Mouse (Mus musculus): Measurements from ENCODE around the gene Tmem110. TPM values are rescaled to one million over a fixed set of nuclear protein-coding genes. Genes with fewer than 3 reads are reported as not detected.
A peak's percentile ranks its signal among the peaks of the same experiment; 100 is the strongest.

The Tmem110 gene
- total and polyA plus RNA-seq, 2 experiments from 2014 or later: 12.8 to 14.6 TPM

- no peak overlapping the region for H3K4me3 ChIP-seq (ENCODE audit: low read length)
- DNase-seq (ENCODE audit: low spot score) (peak; percentile 57), ATAC-seq (peak; percentile 49; the same call in 1 of the 2 replicates)
- H3K9ac ChIP-seq (replicated peaks; ENCODE audit: low read length): no peak overlapping the region
- TF ChIP-seq CTCF (IDR thresholded peaks at IDR 0.05; ENCODE audit: low read depth): peak; percentile 49
- no peaks in the 10 kb centered on the region for H3K36me3 ChIP-seq (ENCODE audit: insufficient read depth, low read length)
- no peaks in the 10 kb centered on the region for H3K9me3 ChIP-seq (ENCODE audit: low read length)
- WGBS: 18% methylated on average over 8 of the region's 9 CpGs
- H3K27me3 ChIP-seq (ENCODE audit: insufficient read depth, low read length): no peaks in the 10 kb centered on the region
- H3K4me2 ChIP-seq (ENCODE audit: low read depth, low read length): no peak overlapping the region
- 0 out of 2 replicates have a peak, but pooled peaks cover 6% of the 10 kb centered on the region for H3K4me1 ChIP-seq (ENCODE audit: insufficient read depth, low read length)
- H3K27ac ChIP-seq: no peak overlapping the region
These were observed 62.9 kb downstream of the Tmem110 start for GRCm38 (mm10) chr14:30888271-30888732.

GRCm38 (mm10) chr14:30899972-30900371 is 74.6 kb downstream of the Tmem110 start:
- no peak for TF ChIP-seq CTCF (IDR thresholded peaks at IDR 0.05; ENCODE audit: low read depth)
- no peak overlapping the region for H3K4me3 ChIP-seq (ENCODE audit: low read length)

GRCm38 (mm10) chr14:30902628-30903027 is 77.2 kb downstream of the Tmem110 start:
- H3K36me3 ChIP-seq (ENCODE audit: insufficient read depth, low read length): no peaks in the 10 kb centered on the region
- H3K4me2 ChIP-seq (ENCODE audit: low read depth, low read length): no peak overlapping the region
- no peak for ATAC-seq
- WGBS: 90% methylated on average over 5 of the region's 5 CpGs
- no peak overlapping the region for H3K9ac ChIP-seq (replicated peaks; ENCODE audit: low read length)
- H3K27ac ChIP-seq: no peak overlapping the region
- no peaks in the 10 kb centered on the region for H3K9me3 ChIP-seq (ENCODE audit: low read length)
- H3K27me3 ChIP-seq (ENCODE audit: insufficient read depth, low read length): no peaks in the 10 kb centered on the region
- no peak for DNase-seq (ENCODE audit: low spot score)
- no peaks in the 10 kb centered on the region for H3K4me1 ChIP-seq (ENCODE audit: insufficient read depth, low read length)
- no peak overlapping the region for H3K4me3 ChIP-seq (ENCODE audit: low read length)
- TF ChIP-seq CTCF (IDR thresholded peaks at IDR 0.05; ENCODE audit: low read depth): no peak

More at GRCm38 (mm10) chr14:30899972-30900371, 74.6 kb downstream of the Tmem110 start:
- no peaks in the 10 kb centered on the region for H3K27me3 ChIP-seq (ENCODE audit: insufficient read depth, low read length)
- no peak overlapping the region for H3K9ac ChIP-seq (replicated peaks; ENCODE audit: low read length)
- DNase-seq (ENCODE audit: low spot score) (no peak), ATAC-seq (no peak)
- no peaks in the 10 kb centered on the region for H3K4me1 ChIP-seq (ENCODE audit: insufficient read depth, low read length)
- H3K4me2 ChIP-seq (ENCODE audit: low read depth, low read length): no peak overlapping the region
- H3K27ac ChIP-seq: no peak overlapping the region
- H3K9me3 ChIP-seq (ENCODE audit: low read length): no peaks in the 10 kb centered on the region
- no peaks in the 10 kb centered on the region for H3K36me3 ChIP-seq (ENCODE audit: insufficient read depth, low read length)
- 17% methylated on average over 3 of the region's 3 CpGs for WGBS

- ATAC-seq: no peak
- H3K9ac ChIP-seq (replicated peaks; ENCODE audit: low read length): no peak overlapping the region
- no peak for TF ChIP-seq CTCF (IDR thresholded peaks at IDR 0.05; ENCODE audit: low read depth)
- H3K4me1 ChIP-seq (ENCODE audit: insufficient read depth, low read length): no peaks in the 10 kb centered on the region
- no peak overlapping the region for H3K27ac ChIP-seq
- WGBS: 74% methylated on average over 3 of the region's 3 CpGs
- no peak for DNase-seq (ENCODE audit: low spot score)
- no peak overlapping the region for H3K4me2 ChIP-seq (ENCODE audit: low read depth, low read length)
- no peaks in the 10 kb centered on the region for H3K9me3 ChIP-seq (ENCODE audit: low read length)
- no peaks in the 10 kb centered on the region for H3K27me3 ChIP-seq (ENCODE audit: insufficient read depth, low read length)
- no peak overlapping the region for H3K4me3 ChIP-seq (ENCODE audit: low read length)
- no peaks in the 10 kb centered on the region for H3K36me3 ChIP-seq (ENCODE audit: insufficient read depth, low read length)
These were observed 77.6 kb downstream of the Tmem110 start for GRCm38 (mm10) chr14:30903036-30903435.

- TF ChIP-seq CTCF (IDR thresholded peaks at IDR 0.05; ENCODE audit: low read depth): no peak
- WGBS: 65% methylated on average over 8 of the region's 8 CpGs
These were observed 78.9 kb downstream of the Tmem110 start for GRCm38 (mm10) chr14:30904307-30904706.

GRCm38 (mm10) chr14:30906001-30906400 is 80.6 kb downstream of the Tmem110 start:
- Histone ChIP-seq H3K36me3 (ENCODE audit: insufficient read depth, low read length) (no peaks in the 10 kb centered on the region), H3K4me2 (ENCODE audit: low read depth, low read length) (no peak overlapping the region), H3K4me1 (ENCODE audit: insufficient read depth, low read length) (no peaks in the 10 kb centered on the region), H3K27me3 (ENCODE audit: insufficient read depth, low read length) (no peaks in the 10 kb centered on the region), H3K9ac (replicated peaks; ENCODE audit: low read length) (no peak overlapping the region), H3K4me3 (ENCODE audit: low read length) (no peak overlapping the region), H3K9me3 (ENCODE audit: low read length) (no peaks in the 10 kb centered on the region), H3K27ac (no peak overlapping the region)
- no peak for ATAC-seq
- DNase-seq (ENCODE audit: low spot score): no peak
- WGBS: 94% methylated on average over 6 of the region's 6 CpGs
- TF ChIP-seq CTCF (IDR thresholded peaks at IDR 0.05; ENCODE audit: low read depth): no peak

More at GRCm38 (mm10) chr14:30904307-30904706, 78.9 kb downstream of the Tmem110 start:
- Histone ChIP-seq H3K9ac (replicated peaks; ENCODE audit: low read length) (no peak overlapping the region), H3K4me3 (ENCODE audit: low read length) (no peak overlapping the region), H3K36me3 (ENCODE audit: insufficient read depth, low read length) (no peaks in the 10 kb centered on the region), H3K9me3 (ENCODE audit: low read length) (no peaks in the 10 kb centered on the region), H3K4me2 (ENCODE audit: low read depth, low read length) (no peak overlapping the region), H3K4me1 (ENCODE audit: insufficient read depth, low read length) (no peaks in the 10 kb centered on the region), H3K27ac (no peak overlapping the region), H3K27me3 (ENCODE audit: insufficient read depth, low read length) (no peaks in the 10 kb centered on the region)
- no peak for ATAC-seq
- DNase-seq (ENCODE audit: low spot score): no peak

- Histone ChIP-seq H3K9me3 (ENCODE audit: low read length) (no peaks in the 10 kb centered on the region), H3K27me3 (ENCODE audit: insufficient read depth, low read length) (no peaks in the 10 kb centered on the region), H3K36me3 (ENCODE audit: insufficient read depth, low read length) (no peaks in the 10 kb centered on the region), H3K4me1 (ENCODE audit: insufficient read depth, low read length) (no peaks in the 10 kb centered on the region), H3K27ac (no peak overlapping the region), H3K9ac (replicated peaks; ENCODE audit: low read length) (no peak overlapping the region), H3K4me2 (ENCODE audit: low read depth, low read length) (no peak overlapping the region), H3K4me3 (ENCODE audit: low read length) (no peak overlapping the region)
- no peak for DNase-seq (ENCODE audit: low spot score)
- 87% methylated on average over 3 of the region's 3 CpGs for WGBS
- TF ChIP-seq CTCF (IDR thresholded peaks at IDR 0.05; ENCODE audit: low read depth): no peak
- no peak for ATAC-seq
These were observed 82.5 kb downstream of the Tmem110 start for GRCm38 (mm10) chr14:30907814-30908265.

Data from hindbrain, postnatal 0 days (tissue).